Mouse (Mus musculus) ES-Bruce4 (cell line): Measurements from ENCODE around the gene Hmgcl.

Experiments used
- CTCF ChIP-seq: IDR thresholded peaks from one replicate; pipeline ENCODE4 v1.8.1; 2011; ENCODE audit warnings: low read depth, low read length
- EP300 ChIP-seq: IDR thresholded peaks from 2 replicates; pipeline ENCODE4 v1.6.1; 2011; ENCODE audit warnings: low read depth, low read length; ENCODE audit not compliant: insufficient read depth
- POLR2A ChIP-seq: IDR thresholded peaks from one replicate; pipeline ENCODE4 v1.8.1; 2011; ENCODE audit warnings: low read length; ENCODE audit not compliant: insufficient read depth

GRCm38 (mm10) chr4:135934708-135935500 is 11.3 kb upstream of the Hmgcl start:
- no peak for TF ChIP-seq POLR2A
- no peak for TF ChIP-seq CTCF
- no peak for TF ChIP-seq EP300
